Mouse (Mus musculus) megakaryocyte-erythroid progenitor cell, adult 5-6 weeks (primary cell): ENCODE results near the gene Gm49673. TPM values are rescaled to one million over a fixed set of nuclear protein-coding genes. Genes with fewer than 3 reads are reported as not detected.
"Not testable (repeated sequence)": the region's sequence is repeated elsewhere in the genome, so short reads cannot be mapped to it uniquely, and the experiment has no call there.

Experiments used
- ATAC-seq: replicated peaks from 2 replicates; pipeline ENCODE4 v1.8.0; 2016; ENCODE audit warnings: mild to moderate bottlenecking, inconsistent platforms; ENCODE audit not compliant: severe bottlenecking, poor library complexity, low FRiP score, low TSS enrichment
- total RNA-seq, 2 experiments: library from RNA; stranded (forward) in 1 of 2; stranded (reverse) in 1 of 2; fragments of 200-1000, 215-1000 nt in 1 of 2; fragments of >200 nt in 1 of 2; fragmentation: Nextera tagmentation in 1 of 2; gene quantifications; 2 replicates each; pipeline ENCODE4 v1.2.3; 2014 to 2017

Gm49673 gene
- total RNA-seq, 2 experiments from 2014 or later: not detected

DNA sequence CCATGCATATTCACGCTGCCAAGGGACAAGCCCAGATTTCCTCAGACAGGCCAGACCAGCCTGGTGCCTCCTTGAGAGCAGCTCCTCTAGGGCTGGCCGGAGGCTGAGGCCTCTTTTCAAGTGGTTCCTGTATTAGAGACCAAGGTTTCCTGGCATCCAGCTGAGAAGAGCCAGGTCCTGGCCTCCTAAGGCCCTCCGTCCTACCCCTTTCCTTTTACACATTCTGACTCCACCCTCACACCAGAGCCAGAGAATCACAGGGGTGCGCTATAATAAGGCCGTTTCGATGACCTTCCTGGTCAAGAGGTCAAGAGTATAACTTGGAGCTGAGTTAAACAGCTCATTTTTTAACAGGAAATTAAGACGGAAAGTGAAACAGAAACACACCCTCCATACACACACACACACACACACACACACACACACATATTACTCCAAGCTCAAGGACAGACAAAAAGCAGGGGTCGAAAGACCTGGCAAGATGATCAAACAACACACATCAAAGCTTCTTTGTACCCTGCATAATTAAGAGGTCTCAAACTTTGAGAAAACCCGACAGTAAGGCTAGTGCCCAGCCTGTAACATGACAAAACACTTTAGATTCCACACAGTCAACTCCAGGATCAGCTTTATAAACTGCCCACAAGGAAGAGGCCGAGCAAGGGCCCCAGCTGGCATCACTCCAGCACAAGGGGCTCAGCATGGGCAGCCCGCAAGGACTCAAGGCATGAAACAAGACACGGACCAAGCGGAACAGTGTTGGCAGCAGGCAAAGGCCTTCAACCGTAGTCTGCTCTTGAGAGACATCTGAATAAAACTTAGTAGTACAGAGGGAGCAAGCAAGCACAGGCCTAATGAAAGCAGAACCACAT lies 3.5 kb downstream of the Gm49673 start:
- not testable (repeated sequence) for ATAC-seq

- not testable (repeated sequence) for ATAC-seq
Measured at GRCm38 (mm10) chr17:8140210-8140609, 7.4 kb downstream of the Gm49673 start.

DNA sequence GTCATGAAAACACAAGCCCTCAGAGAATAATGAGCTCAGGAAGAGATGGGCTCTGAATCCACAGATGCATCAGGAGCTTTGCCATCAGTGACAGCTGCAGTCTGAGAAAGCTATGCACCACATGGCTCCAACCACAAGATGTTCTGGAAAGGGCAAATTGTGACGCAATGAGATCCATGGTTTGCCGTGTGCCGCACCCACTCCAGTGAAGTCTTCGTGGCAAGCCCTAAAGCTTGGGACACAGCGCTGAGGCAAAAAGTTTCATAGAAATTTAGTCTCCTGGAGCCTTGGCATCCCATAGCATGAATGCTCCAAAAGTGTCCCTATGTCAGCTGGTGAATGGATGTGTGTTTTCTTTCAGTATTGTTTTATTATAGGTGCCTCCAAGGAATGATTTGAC lies 9.5 kb downstream of the Gm49673 start:
- ATAC-seq: not testable (repeated sequence)

DNA sequence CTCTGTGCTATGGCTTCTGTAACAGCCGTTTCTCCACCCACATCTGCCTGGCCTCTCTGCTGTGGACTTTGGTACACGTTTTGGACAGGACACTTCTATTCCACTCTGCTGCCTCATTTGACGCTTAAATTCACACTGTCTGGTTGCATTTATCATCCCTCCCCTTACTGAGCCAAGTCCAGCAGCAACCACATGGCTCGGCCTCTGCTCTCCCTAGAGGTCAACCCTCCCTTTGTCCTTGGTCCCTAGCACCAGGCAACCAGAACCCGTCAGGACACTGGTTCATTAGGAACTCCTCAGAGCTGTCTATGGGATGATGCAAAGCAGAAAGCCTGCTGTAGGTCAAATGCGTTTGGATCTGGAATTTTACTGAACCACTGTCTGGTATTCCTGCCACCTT lies 16.7 kb downstream of the Gm49673 start:
- not testable (repeated sequence) for ATAC-seq

- ATAC-seq: not testable (repeated sequence)
Measured at GRCm38 (mm10) chr17:8129578-8129977, 18.0 kb downstream of the Gm49673 start.

DNA sequence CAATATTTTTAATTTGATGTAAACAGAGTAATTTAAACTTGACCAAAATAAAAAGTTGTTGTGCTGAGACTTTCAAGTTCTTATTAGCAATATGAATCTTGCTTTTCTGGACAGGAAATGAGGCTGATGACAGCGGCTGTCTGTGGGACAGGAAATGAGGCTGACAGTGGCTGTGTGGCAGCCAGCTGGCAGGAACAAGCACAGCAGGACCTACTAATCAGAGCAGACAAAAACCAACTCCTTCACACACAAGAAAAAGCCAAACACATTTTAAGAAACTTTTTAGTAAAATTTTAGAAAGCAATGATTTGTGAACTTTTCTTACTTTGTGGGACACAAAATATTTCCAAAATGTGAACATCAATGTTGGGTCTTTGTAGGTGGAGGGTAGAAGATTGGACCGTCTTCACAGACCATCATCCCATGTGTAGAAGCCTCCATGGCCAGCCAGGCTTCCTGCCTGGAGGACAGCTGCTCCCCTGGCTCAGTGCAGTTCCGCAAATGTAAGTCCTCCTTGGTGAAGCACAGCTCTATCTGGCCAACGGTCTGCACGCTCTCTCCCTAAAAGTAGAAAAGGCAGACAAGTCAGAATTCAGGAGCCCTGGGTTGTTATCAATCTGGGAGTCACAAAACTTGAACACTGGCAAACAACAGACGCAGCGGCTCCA lies 19.1 kb downstream of the Gm49673 start:
- ATAC-seq: not testable (repeated sequence)

GRCm38 (mm10) chr17:8124586-8124985 lies 23.0 kb downstream of the Gm49673 start:
- ATAC-seq: not testable (repeated sequence)

DNA sequence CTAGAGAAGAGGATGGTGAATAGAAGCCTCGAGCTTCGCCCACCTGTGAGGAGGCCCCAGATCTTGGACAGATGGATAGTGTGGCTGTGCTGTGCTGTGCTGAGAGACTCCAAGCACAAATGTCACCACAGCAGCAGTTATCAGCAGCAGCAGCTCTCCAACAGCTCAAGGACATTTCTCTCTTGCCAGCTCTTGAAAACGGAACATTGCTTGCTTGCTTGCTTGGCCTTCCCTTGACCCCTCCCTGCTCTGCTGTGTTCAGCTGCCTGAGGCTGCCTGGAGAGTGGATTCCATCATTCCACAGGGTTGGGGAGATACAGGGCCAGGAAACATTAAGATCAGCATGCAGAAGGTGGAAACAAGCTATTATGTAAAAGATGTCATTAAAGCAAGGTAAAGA lies 24.6 kb downstream of the Gm49673 start:
- ATAC-seq: 0 out of 2 replicates have a peak, but pooled peaks have one; percentile 37

- ATAC-seq: not testable (repeated sequence)
Measured at GRCm38 (mm10) chr17:8116928-8117327, 30.7 kb downstream of the Gm49673 start.

GRCm38 (mm10) chr17:8116378-8116777 lies 31.2 kb downstream of the Gm49673 start:
- not testable (repeated sequence) for ATAC-seq

- not testable (repeated sequence) for ATAC-seq
Measured at GRCm38 (mm10) chr17:8112199-8112598, 35.4 kb downstream of the Gm49673 start.

GRCm38 (mm10) chr17:8101297-8101609 lies 46.3 kb downstream of the Gm49673 start:
- not testable (repeated sequence) for ATAC-seq

- not testable (repeated sequence) for ATAC-seq
Measured at GRCm38 (mm10) chr17:8100405-8101296, 46.9 kb downstream of the Gm49673 start.

GRCm38 (mm10) chr17:8096199-8096598 lies 51.4 kb downstream of the Gm49673 start:
- not testable (repeated sequence) for ATAC-seq

DNA sequence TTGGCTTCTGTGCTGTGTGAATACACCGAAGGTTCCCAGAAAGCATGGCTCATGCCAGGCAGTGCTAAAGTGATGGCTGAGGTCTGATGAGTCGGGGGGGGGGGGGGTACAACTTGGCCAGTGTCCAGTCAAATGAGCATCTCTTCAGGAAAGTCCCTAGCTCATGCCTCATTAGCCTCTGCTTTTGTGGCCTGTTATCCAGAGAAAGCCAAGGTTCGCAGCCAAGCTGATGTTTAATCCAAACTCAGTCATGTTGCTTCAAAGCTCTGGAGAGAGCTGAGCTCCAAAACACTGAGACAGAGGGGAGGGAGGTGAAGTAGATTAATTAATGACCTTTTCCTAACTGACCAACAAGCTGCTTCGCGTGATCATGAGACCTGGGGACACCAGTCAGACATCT lies 51.9 kb downstream of the Gm49673 start:
- ATAC-seq: not testable (repeated sequence)

GRCm38 (mm10) chr17:8092537-8093526 lies 54.8 kb downstream of the Gm49673 start:
- 0 out of 2 replicates have a peak, but pooled peaks have one; percentile 15 for ATAC-seq

GRCm38 (mm10) chr17:8091320-8091719 lies 56.3 kb downstream of the Gm49673 start:
- ATAC-seq: not testable (repeated sequence)

DNA sequence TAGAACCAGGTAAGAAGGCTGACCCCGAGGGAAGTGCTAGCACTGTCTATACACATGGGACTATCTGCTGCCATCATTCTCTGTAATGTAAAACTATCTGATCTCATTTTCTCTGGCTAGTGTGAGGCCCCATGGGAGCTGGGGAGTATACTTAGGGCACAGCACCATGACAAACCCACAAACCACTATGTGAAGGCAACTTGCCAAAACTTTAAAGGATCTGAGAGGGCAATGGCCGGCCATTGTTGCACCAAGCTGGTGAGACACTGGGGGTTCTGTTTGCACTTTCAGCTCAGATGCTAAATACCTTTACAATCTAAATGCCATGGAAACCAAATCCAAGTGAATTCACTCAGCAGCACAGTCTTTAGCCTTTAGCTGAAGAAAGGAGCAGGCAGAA lies 77.7 kb downstream of the Gm49673 start:
- ATAC-seq: not testable (repeated sequence)
